Mouse (Mus musculus) myocyte (in vitro differentiated cells): ENCODE measurements at regions not wholly inside any gene's neighbourhood (a gene's known extent, or its start where the extent isn't known, plus 50 kb on each side); places are given as distances from the start of the nearest gene placed in this dataset.
A peak's percentile ranks its signal among the peaks of the same experiment; 100 is the strongest.

Experiments
- H3K27me3 ChIP-seq: one replicate; pipeline ENCODE4 v1.6.1; 2011; ENCODE audit not compliant: control insufficient read depth, insufficient read depth, insufficient read length
- H3K36me3 ChIP-seq: one replicate; pipeline ENCODE4 v1.6.1; 2011; ENCODE audit not compliant: control insufficient read depth, insufficient read depth
- H3K4me2 ChIP-seq: one replicate; pipeline ENCODE4 v1.6.1; 2011; ENCODE audit warnings: low read depth, control low read depth
- H3K4me3 ChIP-seq: one replicate; pipeline ENCODE4 v1.5.1; 2011; ENCODE audit warnings: mild to moderate bottlenecking, control low read depth, moderate library complexity
- H3K79me2 ChIP-seq: one replicate; pipeline ENCODE4 v1.6.1; 2011; ENCODE audit not compliant: control insufficient read depth, insufficient read depth
- H3ac ChIP-seq: one replicate; pipeline ENCODE4 v1.6.1; 2011; ENCODE audit not compliant: control insufficient read depth, insufficient read length
- CEBPB ChIP-seq: IDR thresholded peaks from 2 replicates; pipeline ENCODE4 v1.6.1; 2011; ENCODE audit warnings: mild to moderate bottlenecking, moderate library complexity; ENCODE audit not compliant: poor library complexity, insufficient read depth, severe bottlenecking
- E2F4 ChIP-seq: IDR thresholded peaks from one replicate; pipeline ENCODE4 v1.6.1; 2011; ENCODE audit warnings: mild to moderate bottlenecking, control low read depth, moderate library complexity; ENCODE audit not compliant: insufficient read depth
- MAX ChIP-seq: IDR thresholded peaks from one replicate; pipeline ENCODE4 v1.6.1; 2011; ENCODE audit warnings: low read depth, mild to moderate bottlenecking, control low read depth
- MYOD1 ChIP-seq, 3 experiments: IDR thresholded peaks; one replicate each; pipeline ENCODE4 v1.6.1; 2011; ENCODE audit warnings: control low read depth in 2 of 3, low read depth in 2 of 3, mild to moderate bottlenecking in 2 of 3, moderate library complexity in 1 of 3; ENCODE audit not compliant: insufficient read length in 2 of 3, control insufficient read depth in 1 of 3
- MYOG ChIP-seq, 3 experiments: IDR thresholded peaks; one replicate each; pipeline ENCODE4 v1.6.1; 2011; ENCODE audit warnings: control low read depth in 2 of 3, low read depth in 2 of 3, mild to moderate bottlenecking in 2 of 3; ENCODE audit not compliant: insufficient read length in 2 of 3, control insufficient read depth in 1 of 3, insufficient read depth in 1 of 3
- POLR2A ChIP-seq: IDR thresholded peaks from one replicate; pipeline ENCODE4 v1.6.1; 2011; ENCODE audit warnings: low read depth, mild to moderate bottlenecking, control low read depth, moderate library complexity; ENCODE audit not compliant: insufficient read length
- POLR2AphosphoS2 ChIP-seq: IDR thresholded peaks from one replicate; pipeline ENCODE4 v1.6.1; 2011; ENCODE audit warnings: low read depth, control low read depth; ENCODE audit not compliant: insufficient read length
- REST ChIP-seq: IDR thresholded peaks from one replicate; pipeline ENCODE4 v1.6.1; 2011; ENCODE audit warnings: mild to moderate bottlenecking, control low read depth, moderate library complexity; ENCODE audit not compliant: insufficient read depth, insufficient read length
- SRF ChIP-seq: IDR thresholded peaks from one replicate; pipeline ENCODE4 v1.6.1; 2011; ENCODE audit warnings: low read depth; ENCODE audit not compliant: control insufficient read depth, insufficient read length
- TCF12 ChIP-seq: IDR thresholded peaks from one replicate; pipeline ENCODE4 v1.6.1; 2011; ENCODE audit warnings: mild to moderate bottlenecking, control low read depth; ENCODE audit not compliant: poor library complexity, insufficient read depth, severe bottlenecking
- TCF3 ChIP-seq: IDR thresholded peaks from one replicate; pipeline ENCODE4 v1.6.1; 2011; ENCODE audit warnings: low read depth, control low read depth; ENCODE audit not compliant: insufficient read length
- USF1 ChIP-seq: IDR thresholded peaks from one replicate; pipeline ENCODE4 v1.6.1; 2011; ENCODE audit warnings: low read depth, mild to moderate bottlenecking, control low read depth, moderate library complexity

DNA sequence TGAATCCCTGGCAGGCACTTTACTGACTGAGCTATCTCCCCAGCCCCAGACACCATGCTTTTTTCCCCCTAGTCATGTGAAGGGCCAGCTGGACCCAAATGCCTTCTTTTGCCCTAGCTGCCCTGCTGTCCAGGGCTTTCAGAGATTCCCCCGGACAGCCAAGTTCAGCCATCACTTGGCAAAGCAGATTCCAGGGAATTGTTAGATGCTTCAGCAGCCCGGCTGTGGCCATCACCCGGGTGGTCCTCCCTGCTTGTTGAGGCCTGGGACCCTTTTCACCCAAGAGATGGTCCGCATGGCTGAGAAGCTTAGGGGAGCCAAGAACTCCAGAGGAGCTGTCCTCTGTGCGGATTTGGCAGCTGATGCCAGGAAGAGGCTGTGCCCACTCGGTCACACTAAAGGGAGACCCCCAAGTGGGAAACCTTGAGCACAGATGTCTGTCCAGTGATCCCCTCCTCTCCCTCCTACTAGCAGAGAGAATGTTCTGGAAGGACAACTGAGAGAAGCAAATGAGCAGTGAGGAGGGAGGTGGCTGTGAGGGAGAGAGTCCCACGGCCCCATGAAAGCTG lies 61.8 kb upstream of the Gli2 start:
- Histone ChIP-seq H3K36me3 (no peaks in the 10 kb centered on the region), H3K79me2 (no peaks in the 10 kb centered on the region), H3K27me3 (no peaks in the 10 kb centered on the region), H3K4me2 (no peak overlapping the region), H3ac (no peak overlapping the region), H3K4me3 (no peak overlapping the region)
- TF ChIP-seq TCF3 (no peak), MAX (no peak), TCF12 (no peak), REST (no peak), USF1 (no peak), MYOD1 (IDR thresholded peaks at IDR 0.05; ENCODE audit: control insufficient read depth in 1 of 3, insufficient read length in 2 of 3, low read depth in 2 of 3) (no peak)

GRCm38 (mm10) chr1:119108578-119108977 lies 55.2 kb upstream of the Gli2 start:
- Histone ChIP-seq H3K4me2 (peak overlapping the region; percentile 74), H3K27me3 (no peaks in the 10 kb centered on the region), H3K4me3 (no peak overlapping the region), H3ac (no peak overlapping the region), H3K79me2 (no peaks in the 10 kb centered on the region), H3K36me3 (no peaks in the 10 kb centered on the region)
- TF ChIP-seq TCF3: no peak
- TF ChIP-seq MYOD1 (IDR thresholded peaks at IDR 0.05; ENCODE audit: control insufficient read depth in 1 of 3, insufficient read length in 2 of 3, low read depth in 2 of 3): peak in 2 of 3 experiments; percentile 78 to 88
- peak in 2 of 3 experiments; percentile 61 to 69 for TF ChIP-seq MYOG (IDR thresholded peaks at IDR 0.05; ENCODE audit: control insufficient read depth in 1 of 3, insufficient read depth in 1 of 3, insufficient read length in 2 of 3, low read depth in 2 of 3)
- no peak for TF ChIP-seq REST
- no peak for TF ChIP-seq CEBPB
- TF ChIP-seq POLR2AphosphoS2: no peak
- no peak for TF ChIP-seq E2F4
- TF ChIP-seq MAX: no peak
- TF ChIP-seq POLR2A: no peak
- TF ChIP-seq SRF: no peak
- TF ChIP-seq TCF12: peak; percentile 69
- TF ChIP-seq USF1: no peak

DNA sequence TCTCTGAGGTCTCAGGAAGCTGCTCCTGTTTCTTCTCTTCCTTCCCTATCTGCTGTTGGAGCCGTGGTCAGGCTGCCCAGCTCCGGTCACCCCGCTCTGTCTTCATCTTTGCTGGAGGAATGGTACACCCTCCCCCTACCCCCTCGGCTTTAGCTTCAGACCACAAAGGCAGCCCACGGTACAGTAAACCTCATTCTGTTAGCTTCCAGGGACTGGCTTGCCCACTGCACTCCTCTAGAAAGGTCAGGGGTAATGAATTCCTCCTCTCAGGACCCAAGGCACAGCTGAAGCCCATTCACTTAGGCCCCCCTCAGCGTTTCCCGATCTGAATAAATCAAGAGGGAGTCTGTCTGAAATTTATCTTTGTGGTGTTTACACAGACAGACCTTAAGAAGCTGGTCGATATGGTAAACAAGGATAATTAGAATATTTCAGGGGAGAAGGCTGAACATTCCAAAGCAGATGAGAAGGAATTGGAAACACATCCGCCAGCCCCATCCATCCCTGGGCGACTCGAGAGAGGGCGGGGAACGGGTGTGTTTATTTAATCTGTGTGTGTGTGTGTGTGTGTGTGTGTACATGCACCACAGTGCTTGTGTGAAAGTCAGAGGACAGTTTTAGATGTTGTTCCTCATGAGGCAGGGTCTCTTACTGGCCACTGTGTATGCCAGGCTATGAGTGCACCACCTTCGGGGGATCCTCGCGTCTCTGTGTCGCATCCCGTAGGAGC lies 53.0 kb upstream of the Gli2 start:
- H3K27me3 ChIP-seq: no peaks in the 10 kb centered on the region
- TF ChIP-seq USF1 (no peak), TCF3 (no peak), SRF (no peak), TCF12 (no peak), MAX (no peak), E2F4 (no peak), CEBPB (no peak), REST (no peak), MYOD1 (IDR thresholded peaks at IDR 0.05; ENCODE audit: control insufficient read depth in 1 of 3, insufficient read length in 2 of 3, low read depth in 2 of 3) (no peak), MYOG (IDR thresholded peaks at IDR 0.05; ENCODE audit: control insufficient read depth in 1 of 3, insufficient read depth in 1 of 3, insufficient read length in 2 of 3, low read depth in 2 of 3) (no peak), POLR2A (no peak), POLR2AphosphoS2 (no peak)
- H3K36me3 ChIP-seq: no peaks in the 10 kb centered on the region
- no peaks in the 10 kb centered on the region for H3K79me2 ChIP-seq
- H3ac ChIP-seq: no peak overlapping the region
- no peak overlapping the region for H3K4me2 ChIP-seq
- H3K4me3 ChIP-seq: no peak overlapping the region
